Mouse (Mus musculus): Measurements from ENCODE around the gene St8sia1. TPM values are rescaled to one million over a fixed set of nuclear protein-coding genes. Genes with fewer than 3 reads are reported as not detected.
A peak's percentile ranks its signal among the peaks of the same experiment; 100 is the strongest.

Gene St8sia1
- polyA plus RNA-seq, 1 experiment from 2014 or later = 2.4 TPM

GRCm38 (mm10) chr6:142849326-142849725 lies 114.9 kb downstream of the St8sia1 start:
- 61% methylated on average over 5 of the region's 5 CpGs for WGBS
- no peak for ATAC-seq (replicated peaks; ENCODE audit: low FRiP score)

GRCm38 (mm10) chr6:142847914-142848674 lies 116.2 kb downstream of the St8sia1 start:
- Histone ChIP-seq H3K36me3 (ENCODE audit: control insufficient read depth, insufficient read depth, low read length) (no peaks in the 10 kb centered on the region), H3K27me3 (ENCODE audit: control insufficient read depth, insufficient read depth, low read length) (no peaks in the 10 kb centered on the region), H3K4me3 (ENCODE audit: low read depth, low read length) (no peak overlapping the region), H3K4me2 (ENCODE audit: low read depth, low read length, severe bottlenecking) (no peak overlapping the region), H3K9ac (ENCODE audit: low read length) (no peak overlapping the region), H3K4me1 (replicated peaks; ENCODE audit: control insufficient read depth, insufficient read depth, low read length) (no peaks in the 10 kb centered on the region), H3K27ac (ENCODE audit: low read depth, low read length) (no peak overlapping the region), H3K9me3 (ENCODE audit: control insufficient read depth, low read length) (no peaks in the 10 kb centered on the region)
- ATAC-seq (replicated peaks; ENCODE audit: low FRiP score) = no peak
- DNase-seq (ENCODE audit: low spot score) = no peak
- WGBS = 85% methylated on average over 8 of the region's 8 CpGs

More at GRCm38 (mm10) chr6:142849326-142849725, 114.9 kb downstream of the St8sia1 start:
- H3K4me3 ChIP-seq (ENCODE audit: low read depth, low read length) = no peak overlapping the region
- H3K36me3 ChIP-seq (ENCODE audit: control insufficient read depth, insufficient read depth, low read length) = no peaks in the 10 kb centered on the region
- H3K27me3 ChIP-seq (ENCODE audit: control insufficient read depth, insufficient read depth, low read length) = no peaks in the 10 kb centered on the region
- no peak for DNase-seq (ENCODE audit: low spot score)
- no peak overlapping the region for H3K9ac ChIP-seq (ENCODE audit: low read length)
- no peak overlapping the region for H3K27ac ChIP-seq (ENCODE audit: low read depth, low read length)
- no peak overlapping the region for H3K4me2 ChIP-seq (ENCODE audit: low read depth, low read length, severe bottlenecking)
- no peaks in the 10 kb centered on the region for H3K4me1 ChIP-seq (replicated peaks; ENCODE audit: control insufficient read depth, insufficient read depth, low read length)
- H3K9me3 ChIP-seq (ENCODE audit: control insufficient read depth, low read length) = no peaks in the 10 kb centered on the region

GRCm38 (mm10) chr6:142846855-142847254 lies 117.4 kb downstream of the St8sia1 start:
- ATAC-seq (replicated peaks; ENCODE audit: low FRiP score) (no peak), DNase-seq (ENCODE audit: low spot score) (no peak)
- H3K36me3 ChIP-seq (ENCODE audit: control insufficient read depth, insufficient read depth, low read length) = no peaks in the 10 kb centered on the region
- H3K27ac ChIP-seq (ENCODE audit: low read depth, low read length) = no peak overlapping the region
- H3K4me1 ChIP-seq (replicated peaks; ENCODE audit: control insufficient read depth, insufficient read depth, low read length) = no peaks in the 10 kb centered on the region
- no peak overlapping the region for H3K9ac ChIP-seq (ENCODE audit: low read length)
- no peak overlapping the region for H3K4me2 ChIP-seq (ENCODE audit: low read depth, low read length, severe bottlenecking)
- H3K27me3 ChIP-seq (ENCODE audit: control insufficient read depth, insufficient read depth, low read length) = no peaks in the 10 kb centered on the region
- WGBS = 88% methylated on average over 4 of the region's 4 CpGs
- H3K4me3 ChIP-seq (ENCODE audit: low read depth, low read length) = no peak overlapping the region
- H3K9me3 ChIP-seq (ENCODE audit: control insufficient read depth, low read length) = no peaks in the 10 kb centered on the region

- Histone ChIP-seq H3K9ac (ENCODE audit: low read length) (no peak overlapping the region), H3K27me3 (ENCODE audit: control insufficient read depth, insufficient read depth, low read length) (no peaks in the 10 kb centered on the region)
Measured at GRCm38 (mm10) chr6:142845066-142845465, 119.2 kb downstream of the St8sia1 start.

GRCm38 (mm10) chr6:142844061-142844460 lies 120.2 kb downstream of the St8sia1 start:
- 90% methylated on average over 4 of the region's 4 CpGs for WGBS
- H3K4me2 ChIP-seq (ENCODE audit: low read depth, low read length, severe bottlenecking) = no peak overlapping the region
- H3K4me3 ChIP-seq (ENCODE audit: low read depth, low read length) = no peak overlapping the region
- H3K27ac ChIP-seq (ENCODE audit: low read depth, low read length) = no peak overlapping the region
- no peaks in the 10 kb centered on the region for H3K9me3 ChIP-seq (ENCODE audit: control insufficient read depth, low read length)
- H3K36me3 ChIP-seq (ENCODE audit: control insufficient read depth, insufficient read depth, low read length) = no peaks in the 10 kb centered on the region
- DNase-seq (ENCODE audit: low spot score) = no peak
- no peaks in the 10 kb centered on the region for H3K27me3 ChIP-seq (ENCODE audit: control insufficient read depth, insufficient read depth, low read length)
- no peak overlapping the region for H3K9ac ChIP-seq (ENCODE audit: low read length)
- ATAC-seq (replicated peaks; ENCODE audit: low FRiP score) = no peak
- H3K4me1 ChIP-seq (replicated peaks; ENCODE audit: control insufficient read depth, insufficient read depth, low read length) = no peaks in the 10 kb centered on the region

More at GRCm38 (mm10) chr6:142845066-142845465, 119.2 kb downstream of the St8sia1 start:
- no peak for DNase-seq (ENCODE audit: low spot score)
- ATAC-seq (replicated peaks; ENCODE audit: low FRiP score) = no peak
- WGBS = 85% methylated on average over 4 of the region's 4 CpGs
- no peak overlapping the region for H3K4me2 ChIP-seq (ENCODE audit: low read depth, low read length, severe bottlenecking)
- H3K27ac ChIP-seq (ENCODE audit: low read depth, low read length) = no peak overlapping the region
- H3K4me3 ChIP-seq (ENCODE audit: low read depth, low read length) = no peak overlapping the region
- H3K9me3 ChIP-seq (ENCODE audit: control insufficient read depth, low read length) = no peaks in the 10 kb centered on the region
- no peaks in the 10 kb centered on the region for H3K4me1 ChIP-seq (replicated peaks; ENCODE audit: control insufficient read depth, insufficient read depth, low read length)
- no peaks in the 10 kb centered on the region for H3K36me3 ChIP-seq (ENCODE audit: control insufficient read depth, insufficient read depth, low read length)

GRCm38 (mm10) chr6:142838501-142838900 lies 125.8 kb downstream of the St8sia1 start:
- H3K36me3 ChIP-seq (ENCODE audit: control insufficient read depth, insufficient read depth, low read length) = no peaks in the 10 kb centered on the region
- H3K4me1 ChIP-seq (replicated peaks; ENCODE audit: control insufficient read depth, insufficient read depth, low read length) = 0 out of 2 replicates have a peak, but pooled peaks cover 3% of the 10 kb centered on the region
- DNase-seq (ENCODE audit: low spot score) (no peak), ATAC-seq (replicated peaks; ENCODE audit: low FRiP score) (no peak)
- H3K9me3 ChIP-seq (ENCODE audit: control insufficient read depth, low read length) = no peaks in the 10 kb centered on the region
- H3K27me3 ChIP-seq (ENCODE audit: control insufficient read depth, insufficient read depth, low read length) = no peaks in the 10 kb centered on the region
- H3K4me3 ChIP-seq (ENCODE audit: low read depth, low read length) = no peak overlapping the region
- H3K4me2 ChIP-seq (ENCODE audit: low read depth, low read length, severe bottlenecking) = no peak overlapping the region
- no peak overlapping the region for H3K27ac ChIP-seq (ENCODE audit: low read depth, low read length)
- H3K9ac ChIP-seq (ENCODE audit: low read length) = no peak overlapping the region
- 89% methylated on average over 1 of the region's 1 CpGs for WGBS

GRCm38 (mm10) chr6:142837326-142837725 lies 126.9 kb downstream of the St8sia1 start:
- WGBS = 84% methylated on average over 9 of the region's 9 CpGs
- H3K27me3 ChIP-seq (ENCODE audit: control insufficient read depth, insufficient read depth, low read length) = no peaks in the 10 kb centered on the region
- H3K9me3 ChIP-seq (ENCODE audit: control insufficient read depth, low read length) = no peaks in the 10 kb centered on the region
- H3K4me2 ChIP-seq (ENCODE audit: low read depth, low read length, severe bottlenecking) = no peak overlapping the region
- no peak for ATAC-seq (replicated peaks; ENCODE audit: low FRiP score)
- DNase-seq (ENCODE audit: low spot score) = no peak
- 0 out of 2 replicates have a peak, but pooled peaks cover 3% of the 10 kb centered on the region for H3K4me1 ChIP-seq (replicated peaks; ENCODE audit: control insufficient read depth, insufficient read depth, low read length)
- no peak overlapping the region for H3K27ac ChIP-seq (ENCODE audit: low read depth, low read length)
- no peaks in the 10 kb centered on the region for H3K36me3 ChIP-seq (ENCODE audit: control insufficient read depth, insufficient read depth, low read length)
- H3K9ac ChIP-seq (ENCODE audit: low read length) = no peak overlapping the region
- H3K4me3 ChIP-seq (ENCODE audit: low read depth, low read length) = no peak overlapping the region

GRCm38 (mm10) chr6:142835726-142836125 lies 128.5 kb downstream of the St8sia1 start:
- no peak overlapping the region for H3K9ac ChIP-seq (ENCODE audit: low read length)
- no peak overlapping the region for H3K4me3 ChIP-seq (ENCODE audit: low read depth, low read length)
- DNase-seq (ENCODE audit: low spot score) = no peak
- ATAC-seq (replicated peaks; ENCODE audit: low FRiP score) = peak; percentile 65
- no peak overlapping the region for H3K4me2 ChIP-seq (ENCODE audit: low read depth, low read length, severe bottlenecking)
- H3K27me3 ChIP-seq (ENCODE audit: control insufficient read depth, insufficient read depth, low read length) = no peaks in the 10 kb centered on the region
- 63% methylated on average over 18 of the region's 18 CpGs for WGBS
- no peak overlapping the region for H3K27ac ChIP-seq (ENCODE audit: low read depth, low read length)
- no peaks in the 10 kb centered on the region for H3K36me3 ChIP-seq (ENCODE audit: control insufficient read depth, insufficient read depth, low read length)
- 0 out of 2 replicates have a peak, but pooled peaks cover 3% of the 10 kb centered on the region for H3K4me1 ChIP-seq (replicated peaks; ENCODE audit: control insufficient read depth, insufficient read depth, low read length)
- no peaks in the 10 kb centered on the region for H3K9me3 ChIP-seq (ENCODE audit: control insufficient read depth, low read length)

GRCm38 (mm10) chr6:142834911-142835310 lies 129.3 kb downstream of the St8sia1 start:
- 85% methylated on average over 4 of the region's 4 CpGs for WGBS
- Histone ChIP-seq H3K27ac (ENCODE audit: low read depth, low read length) (no peak overlapping the region), H3K4me3 (ENCODE audit: low read depth, low read length) (no peak overlapping the region), H3K27me3 (ENCODE audit: control insufficient read depth, insufficient read depth, low read length) (no peaks in the 10 kb centered on the region), H3K9ac (ENCODE audit: low read length) (no peak overlapping the region), H3K9me3 (ENCODE audit: control insufficient read depth, low read length) (no peaks in the 10 kb centered on the region), H3K4me1 (replicated peaks; ENCODE audit: control insufficient read depth, insufficient read depth, low read length) (0 out of 2 replicates have a peak, but pooled peaks cover 3% of the 10 kb centered on the region), H3K4me2 (ENCODE audit: low read depth, low read length, severe bottlenecking) (no peak overlapping the region), H3K36me3 (ENCODE audit: control insufficient read depth, insufficient read depth, low read length) (no peaks in the 10 kb centered on the region)
- no peak for ATAC-seq (replicated peaks; ENCODE audit: low FRiP score)
- DNase-seq (ENCODE audit: low spot score) = no peak

Measured in forebrain, embryonic 11.5 days (tissue).